Mouse (Mus musculus) heart, postnatal 0 days (tissue): ENCODE data around the gene Relt.

ENCODE experiments used
- CTCF ChIP-seq: IDR thresholded peaks from 2 replicates; pipeline ENCODE4 v1.5.1; 2016; ENCODE audit warnings: antibody characterized with exemption, control low read depth, low read depth
- EP300 ChIP-seq: IDR thresholded peaks from 2 replicates; pipeline ENCODE4 v1.6.1; 2016; ENCODE audit warnings: antibody characterized with exemption, low read depth

DNA sequence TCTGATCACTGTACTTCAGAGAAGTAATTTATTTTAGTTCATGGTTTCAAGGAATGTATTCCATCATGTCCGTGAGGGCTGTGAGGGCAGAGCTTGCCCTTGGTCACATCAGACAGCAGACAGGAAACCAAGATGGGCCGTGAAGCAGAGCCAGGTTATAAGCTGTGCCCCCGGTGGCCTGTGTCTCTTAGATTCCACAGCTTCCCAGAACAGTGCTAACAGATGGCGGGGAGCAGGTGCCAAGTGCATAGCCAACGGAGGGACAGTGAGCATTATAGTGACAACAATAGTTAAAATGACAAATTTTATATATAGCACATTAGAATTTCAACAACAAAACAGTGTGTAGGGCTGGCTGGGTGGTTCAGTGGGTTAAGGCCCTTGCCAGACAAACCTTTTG lies 51.3 kb downstream of the Relt start:
- TF ChIP-seq CTCF (no peak), EP300 (no peak)
